Mouse (Mus musculus) kidney, embryonic 15.5 days (tissue): ENCODE measurements at regions not wholly inside any gene's neighbourhood (a gene's known extent, or its start where the extent isn't known, plus 50 kb on each side); places are given as distances from the start of the nearest gene placed in this dataset.
"Not testable (repeated sequence)": the region's sequence is repeated elsewhere in the genome, so short reads cannot be mapped to it uniquely, and the experiment has no call there.

Experiments used
- ATAC-seq: fragments of 200-750 bp; cut with Nextera tagmentation; replicated peaks from 2 replicates; pipeline ENCODE4 v1.8.0; 2017; ENCODE audit warnings: moderate TSS enrichment; ENCODE audit not compliant: low FRiP score
- H3K27ac ChIP-seq: fragments of 300-500 bp; sonication (generic); 2 replicates; pipeline ENCODE4 v1.5.1; 2015; ENCODE audit warnings: mild to moderate bottlenecking, inconsistent platforms
- H3K27me3 ChIP-seq: fragments of 300-500 bp; sonication (generic); 2 replicates; pipeline ENCODE4 v1.6.1; 2015; ENCODE audit warnings: inconsistent platforms
- H3K36me3 ChIP-seq: fragments of 300-500 bp; sonication (generic); 2 replicates; pipeline ENCODE4 v1.6.1; 2015; ENCODE audit warnings: inconsistent platforms
- H3K4me1 ChIP-seq: fragments of 300-500 bp; sonication (generic); 2 replicates; pipeline ENCODE4 v1.6.1; 2015; ENCODE audit warnings: inconsistent platforms
- H3K4me2 ChIP-seq: fragments of 300-500 bp; sonication (generic); 2 replicates; pipeline ENCODE4 v1.6.1; 2015; ENCODE audit warnings: moderate library complexity, mild to moderate bottlenecking, inconsistent platforms
- H3K4me3 ChIP-seq: fragments of 300-500 bp; sonication (generic); replicated peaks from 2 replicates; pipeline ENCODE4 v1.5.1; 2015; ENCODE audit warnings: mild to moderate bottlenecking, inconsistent platforms
- H3K9ac ChIP-seq: fragments of 300-500 bp; sonication (generic); 2 replicates; pipeline ENCODE4 v1.6.1; 2015; ENCODE audit warnings: mild to moderate bottlenecking, inconsistent platforms
- H3K9me3 ChIP-seq: fragments of 300-500 bp; sonication (generic); replicated peaks from 2 replicates; pipeline ENCODE4 v1.6.1; 2016; ENCODE audit warnings: inconsistent platforms
- WGBS: fragments of 180-500 bp; shearing (Covaris S2); methylation state at CpG from one replicate; pipeline ENCODE4 v1.1.7; 2015; ENCODE audit warnings: mixed read lengths; 5-methylcytosine and 5-hydroxymethylcytosine counted together

- Histone ChIP-seq H3K27ac (no peak overlapping the region), H3K9me3 (no peaks in the 10 kb centered on the region), H3K4me1 (no peaks in the 10 kb centered on the region), H3K27me3 (no peaks in the 10 kb centered on the region), H3K9ac (no peak overlapping the region), H3K36me3 (no peaks in the 10 kb centered on the region), H3K4me3 (no peak overlapping the region), H3K4me2 (no peak overlapping the region)
- ATAC-seq, result no peak
- WGBS, result 71% methylated on average over 4 of the region's 4 CpGs
These were observed 184.6 kb upstream of the Gm21293 start for GRCm38 (mm10) chr10:103958183-103958582.

- no peaks in the 10 kb centered on the region for H3K4me1 ChIP-seq
- 0 out of 2 replicates have a peak, but pooled peaks have one; percentile 12 for ATAC-seq
- H3K36me3 ChIP-seq, result no peaks in the 10 kb centered on the region
- no peaks in the 10 kb centered on the region for H3K27me3 ChIP-seq
- 55% methylated on average over 6 of the region's 6 CpGs for WGBS
- no peak overlapping the region for H3K4me3 ChIP-seq
- H3K9me3 ChIP-seq, result no peaks in the 10 kb centered on the region
- H3K9ac ChIP-seq, result no peak overlapping the region
- no peak overlapping the region for H3K4me2 ChIP-seq
- no peak overlapping the region for H3K27ac ChIP-seq
These were observed 166.7 kb upstream of the Gm21293 start for GRCm38 (mm10) chr10:103976059-103976458.

- H3K9me3 ChIP-seq, result no peaks in the 10 kb centered on the region
- H3K4me2 ChIP-seq, result no peak overlapping the region
- no peak overlapping the region for H3K9ac ChIP-seq
- H3K4me1 ChIP-seq, result no peaks in the 10 kb centered on the region
- H3K27me3 ChIP-seq, result no peaks in the 10 kb centered on the region
- no peak overlapping the region for H3K4me3 ChIP-seq
- ATAC-seq, result no peak
- WGBS, result 67% methylated on average over 1 of the region's 1 CpGs
- no peak overlapping the region for H3K27ac ChIP-seq
- H3K36me3 ChIP-seq, result no peaks in the 10 kb centered on the region
These were observed 158.4 kb upstream of the Gm21293 start for GRCm38 (mm10) chr10:103984287-103984956.

- H3K9ac ChIP-seq, result no peak overlapping the region
- H3K27me3 ChIP-seq, result no peaks in the 10 kb centered on the region
- H3K9me3 ChIP-seq, result no peaks in the 10 kb centered on the region
- no peak overlapping the region for H3K4me2 ChIP-seq
- ATAC-seq, result no peak
- no peaks in the 10 kb centered on the region for H3K36me3 ChIP-seq
- H3K4me3 ChIP-seq, result no peak overlapping the region
- no peak overlapping the region for H3K27ac ChIP-seq
- no peaks in the 10 kb centered on the region for H3K4me1 ChIP-seq
These were observed 123.2 kb upstream of the Gm21293 start for GRCm38 (mm10) chr10:104019540-104019939.

GRCm38 (mm10) chr10:104021593-104021992 is 121.2 kb upstream of the Gm21293 start:
- Histone ChIP-seq H3K36me3 (no peaks in the 10 kb centered on the region), H3K4me2 (no peak overlapping the region), H3K4me3 (no peak overlapping the region), H3K27me3 (no peaks in the 10 kb centered on the region), H3K27ac (no peak overlapping the region), H3K4me1 (no peaks in the 10 kb centered on the region), H3K9me3 (no peaks in the 10 kb centered on the region), H3K9ac (no peak overlapping the region)
- ATAC-seq, result peak; percentile 67

GRCm38 (mm10) chr10:104028162-104028561 is 114.6 kb upstream of the Gm21293 start:
- Histone ChIP-seq H3K4me1 (no peaks in the 10 kb centered on the region), H3K9me3 (no peaks in the 10 kb centered on the region), H3K36me3 (no peaks in the 10 kb centered on the region), H3K27me3 (no peaks in the 10 kb centered on the region), H3K9ac (no peak overlapping the region), H3K27ac (no peak overlapping the region), H3K4me3 (no peak overlapping the region), H3K4me2 (no peak overlapping the region)
- WGBS, result 53% methylated on average over 1 of the region's 1 CpGs
- ATAC-seq, result no peak

GRCm38 (mm10) chr10:104032771-104033170 is 110.0 kb upstream of the Gm21293 start:
- no peaks in the 10 kb centered on the region for H3K4me1 ChIP-seq
- no peaks in the 10 kb centered on the region for H3K36me3 ChIP-seq
- no peaks in the 10 kb centered on the region for H3K27me3 ChIP-seq
- no peak overlapping the region for H3K4me3 ChIP-seq
- ATAC-seq, result no peak
- H3K9me3 ChIP-seq, result no peaks in the 10 kb centered on the region
- no peak overlapping the region for H3K4me2 ChIP-seq
- no peak overlapping the region for H3K9ac ChIP-seq
- WGBS, result 69% methylated on average over 3 of the region's 3 CpGs
- no peak overlapping the region for H3K27ac ChIP-seq

GRCm38 (mm10) chr10:104041729-104042386 is 100.9 kb upstream of the Gm21293 start:
- H3K36me3 ChIP-seq, H3K9me3 ChIP-seq, H3K4me1 ChIP-seq, ATAC-seq, H3K27me3 ChIP-seq, H3K4me2 ChIP-seq, H3K4me3 ChIP-seq, H3K9ac ChIP-seq, H3K27ac ChIP-seq: not testable (repeated sequence)
- 79% methylated on average over 2 of the region's 2 CpGs for WGBS

GRCm38 (mm10) chr10:104042387-104042775 is 100.4 kb upstream of the Gm21293 start:
- H3K4me3 ChIP-seq, result no peak overlapping the region
- H3K4me2 ChIP-seq, result no peak overlapping the region
- 83% methylated on average over 1 of the region's 1 CpGs for WGBS
- no peaks in the 10 kb centered on the region for H3K9me3 ChIP-seq
- H3K27ac ChIP-seq, result no peak overlapping the region
- no peak for ATAC-seq
- no peaks in the 10 kb centered on the region for H3K4me1 ChIP-seq
- no peak overlapping the region for H3K9ac ChIP-seq
- no peaks in the 10 kb centered on the region for H3K27me3 ChIP-seq
- no peaks in the 10 kb centered on the region for H3K36me3 ChIP-seq

- H3K4me1 ChIP-seq, result no peaks in the 10 kb centered on the region
- H3K4me3 ChIP-seq, result no peak overlapping the region
- no peak for ATAC-seq
These were observed 99.2 kb upstream of the Gm21293 start for GRCm38 (mm10) chr10:104043569-104043968.

More at GRCm38 (mm10) chr10:104043569-104043968, 99.2 kb upstream of the Gm21293 start:
- Histone ChIP-seq H3K27ac (no peak overlapping the region), H3K4me2 (no peak overlapping the region), H3K9ac (no peak overlapping the region), H3K9me3 (no peaks in the 10 kb centered on the region; the same call in 1 of the 2 replicates), H3K27me3 (no peaks in the 10 kb centered on the region), H3K36me3 (no peaks in the 10 kb centered on the region)
- WGBS, result 79% methylated on average over 1 of the region's 1 CpGs
